Mouse (Mus musculus): ENCODE measurements around the gene Dock8. TPM values are rescaled to one million over a fixed set of nuclear protein-coding genes. Genes with fewer than 3 reads are reported as not detected.

Dock8 gene
- total RNA-seq, 2 experiments from 2014 or later = 16.3 to 18.5 TPM

- intact Hi-C loops (cut with DNase I) = loop anchor here (2.0 to 5.0 kb wide), 2 partner anchors 145 to 343 kb away; partner anchors contain the start of gene Cbwd1
- DNase-seq = peak; percentile 26 to 52
These were observed 108.1 kb downstream of the Dock8 start for GRCm38 (mm10) chr19:25107417-25107816.

GRCm38 (mm10) chr19:25111591-25112233 is 112.4 kb downstream of the Dock8 start:
- intact Hi-C loops (cut with DNase I) = no loop called here
- DNase-seq = no peak

- intact Hi-C loops (cut with DNase I) = no loop called here
These were observed 117.6 kb downstream of the Dock8 start for GRCm38 (mm10) chr19:25116981-25117380.

GRCm38 (mm10) chr19:25122417-25122816 is 123.1 kb downstream of the Dock8 start:
- intact Hi-C loops (cut with DNase I) = loop anchor here (2.0 kb wide), 1 partner anchor 162 kb away; the partner anchor contains the start of gene Cbwd1
- DNase-seq = no peak

More at GRCm38 (mm10) chr19:25116981-25117380, 117.6 kb downstream of the Dock8 start:
- no peak for DNase-seq

DNA sequence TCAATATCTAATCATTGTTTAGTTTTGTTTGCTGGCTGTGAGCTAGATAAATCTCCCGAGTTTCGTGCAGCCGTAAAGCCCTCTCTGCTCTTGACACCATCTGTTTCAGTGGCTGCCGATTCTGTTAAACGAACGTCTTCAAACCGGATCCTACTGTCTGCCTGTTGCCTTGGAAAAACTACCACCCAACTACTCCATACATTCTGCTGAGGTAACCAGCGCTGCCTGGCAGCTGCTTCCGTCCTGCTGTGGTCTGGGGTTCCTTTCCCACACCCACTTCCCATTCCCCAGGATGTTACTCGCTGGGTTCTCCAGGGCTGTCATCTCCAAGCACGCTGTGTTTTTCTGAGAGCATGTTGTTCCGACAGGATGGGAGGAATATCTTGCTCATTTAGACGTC is 123.7 kb downstream of the Dock8 start:
- intact Hi-C loops (cut with DNase I) = loop anchor here (2.0 kb wide), 1 partner anchor 162 kb away; the partner anchor contains the start of gene Cbwd1
- peak; percentile 39 to 48 for DNase-seq

DNA sequence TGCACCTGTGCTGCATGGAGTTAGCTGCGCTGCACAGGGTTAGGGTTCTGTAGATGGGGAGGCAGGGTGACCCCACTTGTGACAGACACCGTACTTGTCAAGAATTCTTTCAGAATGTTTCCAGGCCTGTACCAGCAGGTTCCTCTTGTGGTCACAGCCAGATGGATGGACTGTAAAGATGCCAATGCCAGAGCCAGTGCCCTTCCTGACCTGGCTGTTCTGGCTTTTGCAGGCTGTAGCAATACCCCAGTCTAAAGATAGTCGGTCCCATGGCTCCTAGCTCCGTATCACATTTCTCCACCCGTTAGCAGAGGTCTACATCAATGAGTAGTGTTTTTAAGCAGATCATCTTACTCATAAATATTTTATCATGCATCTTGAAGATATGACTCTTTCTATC is 124.1 kb downstream of the Dock8 start:
- peak in 1 of 2 experiments; percentile 15 for DNase-seq
- intact Hi-C loops (cut with DNase I) = loop anchor here (2.0 kb wide), 1 partner anchor 163 kb away; the partner anchor contains the start of gene Cbwd1

DNA sequence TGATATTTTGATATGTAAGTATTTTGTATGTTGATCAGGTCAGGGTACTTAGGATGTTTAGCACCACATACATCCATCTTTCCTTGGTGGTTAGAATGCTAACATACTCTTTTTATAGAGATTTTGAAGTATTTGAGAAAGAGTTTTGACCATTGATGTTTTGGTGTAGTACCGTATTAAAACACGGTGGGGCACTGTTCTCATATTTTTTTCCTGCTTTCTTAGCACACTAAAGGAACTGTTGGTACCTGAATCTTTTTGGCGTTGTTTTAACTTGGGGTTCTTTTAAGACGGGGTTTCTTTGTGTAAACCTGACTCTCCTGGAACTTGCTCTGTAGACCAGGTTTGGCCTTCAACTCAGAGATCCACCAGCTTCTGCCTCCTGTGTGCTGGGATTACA is 133.0 kb downstream of the Dock8 start:
- DNase-seq = peak; percentile 51 to 79
- intact Hi-C loops (cut with DNase I) = loop anchor here (1.0 to 10.0 kb wide), 4 partner anchors 104 to 502 kb away; partner anchors contain the start of gene Kank1

DNA sequence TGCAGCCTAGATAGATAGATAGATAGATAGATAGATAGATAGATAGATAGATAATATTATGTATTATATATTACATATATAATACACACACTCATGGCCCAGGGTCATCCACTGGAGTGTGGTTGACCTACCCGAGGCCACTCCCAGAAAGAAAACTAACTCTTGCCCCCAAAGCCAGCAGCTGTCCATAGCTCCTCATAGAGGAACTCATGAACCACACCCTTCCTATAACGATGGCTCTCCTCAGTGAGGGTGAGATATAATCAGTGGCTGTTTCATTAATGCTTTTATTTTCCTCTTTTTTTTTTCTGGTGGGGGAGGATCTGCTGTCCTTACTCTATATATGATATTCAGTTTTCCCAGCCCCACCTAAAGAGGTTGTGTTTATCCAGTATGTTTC is 134.6 kb downstream of the Dock8 start:
- intact Hi-C loops (cut with DNase I) = loop anchor here (2.0 to 10.0 kb wide), 3 partner anchors 103 to 501 kb away; partner anchors contain the start of gene Kank1
- DNase-seq = no peak

DNA sequence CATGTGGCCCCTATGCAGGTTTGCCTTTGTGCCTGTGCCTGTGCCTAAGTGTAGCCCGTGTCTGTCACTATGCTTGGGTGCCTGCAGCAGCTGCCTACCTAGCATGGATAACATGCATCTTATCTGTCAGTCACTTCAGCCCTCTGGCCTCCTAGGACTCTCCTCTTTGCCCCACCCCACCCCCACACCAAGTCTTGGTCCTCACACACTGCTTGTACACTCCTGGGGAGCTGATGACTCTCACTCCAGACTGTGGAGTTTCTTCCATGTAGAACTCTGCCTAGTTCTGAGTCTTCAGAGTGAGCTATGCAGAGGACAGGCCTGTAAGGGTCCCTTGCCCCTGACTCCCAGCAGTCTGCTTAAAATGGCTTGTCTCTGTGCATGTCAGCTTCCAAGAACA is 136.8 kb downstream of the Dock8 start:
- DNase-seq = no peak
- intact Hi-C loops (cut with DNase I) = loop anchor here (10.0 kb wide), 1 partner anchor 499 kb away; no protein-coding TSS in a partner anchor

- intact Hi-C loops (cut with DNase I) = loop anchor here (10.0 kb wide), 1 partner anchor 497 kb away; no protein-coding TSS in a partner anchor
- DNase-seq = no peak
These were observed 138.8 kb downstream of the Dock8 start for GRCm38 (mm10) chr19:25137907-25138820.

GRCm38 (mm10) chr19:25144110-25145028 is 145.0 kb downstream of the Dock8 start:
- DNase-seq = no peak
- intact Hi-C loops (cut with DNase I) = no loop called here

GRCm38 (mm10) chr19:25145116-25145515 is 145.8 kb downstream of the Dock8 start:
- no peak for DNase-seq
- intact Hi-C loops (cut with DNase I) = no loop called here

GRCm38 (mm10) chr19:25146122-25146521 is 146.8 kb downstream of the Dock8 start:
- peak; percentile 19 to 21 for DNase-seq
- intact Hi-C loops (cut with DNase I) = no loop called here

- intact Hi-C loops (cut with DNase I) = no loop called here
These were observed 150.5 kb downstream of the Dock8 start for GRCm38 (mm10) chr19:25149788-25150187.

GRCm38 (mm10) chr19:25154506-25155178 is 155.3 kb downstream of the Dock8 start:
- DNase-seq = no peak
- intact Hi-C loops (cut with DNase I) = no loop called here

More at GRCm38 (mm10) chr19:25149788-25150187, 150.5 kb downstream of the Dock8 start:
- no peak for DNase-seq

- intact Hi-C loops (cut with DNase I) = no loop called here
- peak; percentile 67 to 70 for DNase-seq
These were observed 155.9 kb downstream of the Dock8 start for GRCm38 (mm10) chr19:25155250-25155649.

- intact Hi-C loops (cut with DNase I) = no loop called here
- DNase-seq = peak; percentile 56 to 57
These were observed 156.4 kb downstream of the Dock8 start for GRCm38 (mm10) chr19:25155709-25156108.

GRCm38 (mm10) chr19:25162270-25162669 is 162.9 kb downstream of the Dock8 start:
- no peak for DNase-seq
- intact Hi-C loops (cut with DNase I) = no loop called here

DNA sequence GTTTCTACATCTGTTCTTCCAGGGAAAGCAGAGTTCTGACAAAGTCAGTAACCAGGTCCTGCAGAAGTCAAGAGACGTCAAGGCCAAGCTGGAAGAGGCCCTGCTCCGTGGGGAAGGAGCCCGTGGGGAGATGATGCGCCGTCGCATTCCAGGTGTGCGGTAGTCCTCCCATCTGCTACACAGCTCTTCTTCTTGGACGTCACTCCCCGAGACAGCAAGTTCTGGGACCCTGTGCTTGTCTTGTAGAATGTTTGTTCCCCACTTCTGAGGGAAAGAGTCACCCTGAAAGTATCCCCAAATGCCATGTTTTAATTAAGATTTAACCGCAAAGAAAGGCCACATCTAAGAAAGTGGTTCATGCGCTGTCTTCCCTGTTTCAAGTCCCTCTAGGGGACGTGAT is 164.1 kb downstream of the Dock8 start:
- DNase-seq = no peak
- intact Hi-C loops (cut with DNase I) = no loop called here

All from heart, postnatal 10 days (tissue).